Mouse (Mus musculus) midbrain, embryonic 11.5 days (tissue): Measurements from ENCODE around the gene Ccnc. TPM values are rescaled to one million over a fixed set of nuclear protein-coding genes. Genes with fewer than 3 reads are reported as not detected.

Experiments used
- polyA plus RNA-seq: library from polyadenylated mRNA; unstranded; fragments of >200 nt; fragmentation: Nextera tagmentation; extraction: Ambion mirVana; gene quantifications from 2 replicates; pipeline ENCODE4 v1.2.1, GENCODE M21; 2014

Gene Ccnc
- polyA plus RNA-seq, 1 experiment from 2014 or later, result 89.6 TPM

Other genes starting within 250 kb of the Ccnc start
- gene Prdm13, start 41.7 kb upstream of the Ccnc start, polyA plus RNA-seq, result 0.15 and 0.25 TPM in 2 replicates
- gene Usp45, start 39.5 kb downstream of the Ccnc start, polyA plus RNA-seq, result 13.4 and 16.6 TPM in 2 replicates
- gene Tstd3, start 39.5 kb downstream of the Ccnc start, polyA plus RNA-seq, result 32.3 and 35.9 TPM in 2 replicates
- 181 and 215 TPM in 2 replicates for gene Pnisr, start 119.9 kb downstream of the Ccnc start, polyA plus RNA-seq
- 11.2 and 13.3 TPM in 2 replicates for gene Coq3, start 152.0 kb downstream of the Ccnc start, polyA plus RNA-seq
- 20.9 and 21.4 TPM in 2 replicates for gene Faxc, start 203.6 kb downstream of the Ccnc start, polyA plus RNA-seq